Mouse (Mus musculus): ENCODE results near the gene Esp4.
"Not testable (repeated sequence)": the region's sequence is repeated elsewhere in the genome, so short reads cannot be mapped to it uniquely, and the experiment has no call there.

Esp4 gene

GRCm38 (mm10) chr17:40598294-40598693 is at the start of gene Esp4:
Esp4 (plus strand) TSS chr17:40598594.
- no peak for ATAC-seq (ENCODE audit: insufficient number of reproducible peaks, low FRiP score, low TSS enrichment)

GRCm38 (mm10) chr17:40553470-40553869 is 44.9 kb upstream of the Esp4 start:
- no peak for ATAC-seq (ENCODE audit: insufficient number of reproducible peaks, low FRiP score, low TSS enrichment)

- no peak for ATAC-seq (ENCODE audit: insufficient number of reproducible peaks, low FRiP score, low TSS enrichment)
Measured at GRCm38 (mm10) chr17:40561207-40561606, 37.2 kb upstream of the Esp4 start, which contains the start of gene Esp6. Esp6 (plus strand) TSS chr17:40561507.

GRCm38 (mm10) chr17:40583906-40584305 is 14.5 kb upstream of the Esp4 start:
- ATAC-seq (ENCODE audit: insufficient number of reproducible peaks, low FRiP score, low TSS enrichment): not testable (repeated sequence)

- no peak for ATAC-seq (ENCODE audit: insufficient number of reproducible peaks, low FRiP score, low TSS enrichment)
Measured at GRCm38 (mm10) chr17:40591297-40591696, 7.1 kb upstream of the Esp4 start.

- not testable (repeated sequence) for ATAC-seq (ENCODE audit: insufficient number of reproducible peaks, low FRiP score, low TSS enrichment)
Measured at GRCm38 (mm10) chr17:40631775-40632174, 33.4 kb downstream of the Esp4 start, which contains the start of gene Esp3. Esp3 (plus strand) TSS chr17:40632075.
